Mouse (Mus musculus): ENCODE measurements around the gene Tcn2. TPM values are rescaled to one million over a fixed set of nuclear protein-coding genes. Genes with fewer than 3 reads are reported as not detected.
"Not testable (repeated sequence)": the region's sequence is repeated elsewhere in the genome, so short reads cannot be mapped to it uniquely, and the experiment has no call there.

Gene Tcn2
- polyA plus RNA-seq, 1 experiment from 2014 or later: 233 TPM

- no peak overlapping the region for H3K27ac ChIP-seq
- H3K36me3 ChIP-seq (ENCODE audit: insufficient read depth, low read length): no peaks in the 10 kb centered on the region
- H3K27me3 ChIP-seq (ENCODE audit: insufficient read depth, low read length): no peaks in the 10 kb centered on the region
- TF ChIP-seq CTCF (IDR thresholded peaks at IDR 0.05; ENCODE audit: low read depth): no peak
- 0 out of 2 replicates have a peak, but pooled peaks cover 6% of the 10 kb centered on the region for H3K4me1 ChIP-seq (replicated peaks; ENCODE audit: insufficient read depth, low read length)
- ATAC-seq (replicated peaks; ENCODE audit: low FRiP score, low read depth) (no peak), DNase-seq (ENCODE audit: low spot score) (no peak)
- H3K4me2 ChIP-seq (ENCODE audit: low read length): no peak overlapping the region
- H3K9ac ChIP-seq (ENCODE audit: low read depth, low read length): no peak overlapping the region
- no peaks in the 10 kb centered on the region for H3K9me3 ChIP-seq (replicated peaks; ENCODE audit: low read length)
- 58% methylated on average over 1 of the region's 2 CpGs for WGBS
- no peak overlapping the region for H3K4me3 ChIP-seq (replicated peaks; ENCODE audit: low read depth, low read length)
Observed at GRCm38 (mm10) chr11:3960901-3961300, 28.9 kb upstream of the Tcn2 start.

GRCm38 (mm10) chr11:3955371-3955770 lies 23.4 kb upstream of the Tcn2 start:
- not testable (repeated sequence) for H3K9ac ChIP-seq (ENCODE audit: low read depth, low read length); DNase-seq (ENCODE audit: low spot score); ATAC-seq (replicated peaks; ENCODE audit: low FRiP score, low read depth); H3K4me3 ChIP-seq (replicated peaks; ENCODE audit: low read depth, low read length); H3K9me3 ChIP-seq (replicated peaks; ENCODE audit: low read length); H3K27me3 ChIP-seq (ENCODE audit: insufficient read depth, low read length); H3K27ac ChIP-seq; H3K4me1 ChIP-seq (replicated peaks; ENCODE audit: insufficient read depth, low read length); H3K4me2 ChIP-seq (ENCODE audit: low read length); H3K36me3 ChIP-seq (ENCODE audit: insufficient read depth, low read length)
- 70% methylated on average over 4 of the region's 4 CpGs for WGBS

- DNase-seq (ENCODE audit: low spot score); H3K27ac ChIP-seq; H3K9me3 ChIP-seq (replicated peaks; ENCODE audit: low read length); H3K27me3 ChIP-seq (ENCODE audit: insufficient read depth, low read length); H3K4me2 ChIP-seq (ENCODE audit: low read length); ATAC-seq (replicated peaks; ENCODE audit: low FRiP score, low read depth); H3K36me3 ChIP-seq (ENCODE audit: insufficient read depth, low read length); H3K9ac ChIP-seq (ENCODE audit: low read depth, low read length); H3K4me1 ChIP-seq (replicated peaks; ENCODE audit: insufficient read depth, low read length); H3K4me3 ChIP-seq (replicated peaks; ENCODE audit: low read depth, low read length): not testable (repeated sequence)
- WGBS: 85% methylated on average over 5 of the region's 5 CpGs
Observed at GRCm38 (mm10) chr11:3954876-3955275, 22.9 kb upstream of the Tcn2 start.

GRCm38 (mm10) chr11:3946386-3946785 lies 14.4 kb upstream of the Tcn2 start:
- H3K27me3 ChIP-seq (ENCODE audit: insufficient read depth, low read length): no peaks in the 10 kb centered on the region
- DNase-seq (ENCODE audit: low spot score) (no peak), ATAC-seq (replicated peaks; ENCODE audit: low FRiP score, low read depth) (no peak)
- WGBS: 19% methylated on average over 1 of the region's 1 CpGs
- no peaks in the 10 kb centered on the region for H3K36me3 ChIP-seq (ENCODE audit: insufficient read depth, low read length)
- no peak for TF ChIP-seq CTCF (IDR thresholded peaks at IDR 0.05; ENCODE audit: low read depth)
- no peaks in the 10 kb centered on the region for H3K4me1 ChIP-seq (replicated peaks; ENCODE audit: insufficient read depth, low read length)
- H3K9me3 ChIP-seq (replicated peaks; ENCODE audit: low read length): no peaks in the 10 kb centered on the region
- no peak overlapping the region for H3K4me3 ChIP-seq (replicated peaks; ENCODE audit: low read depth, low read length)
- no peak overlapping the region for H3K4me2 ChIP-seq (ENCODE audit: low read length)
- H3K27ac ChIP-seq: no peak overlapping the region
- H3K9ac ChIP-seq (ENCODE audit: low read depth, low read length): no peak overlapping the region

- Histone ChIP-seq H3K27ac (no peak overlapping the region), H3K4me2 (ENCODE audit: low read length) (no peak overlapping the region), H3K27me3 (ENCODE audit: insufficient read depth, low read length) (no peaks in the 10 kb centered on the region), H3K9ac (ENCODE audit: low read depth, low read length) (no peak overlapping the region), H3K4me1 (replicated peaks; ENCODE audit: insufficient read depth, low read length) (no peaks in the 10 kb centered on the region), H3K36me3 (ENCODE audit: insufficient read depth, low read length) (no peaks in the 10 kb centered on the region), H3K9me3 (replicated peaks; ENCODE audit: low read length) (no peaks in the 10 kb centered on the region), H3K4me3 (replicated peaks; ENCODE audit: low read depth, low read length) (no peak overlapping the region)
- ATAC-seq (replicated peaks; ENCODE audit: low FRiP score, low read depth): no peak
- WGBS: 84% methylated on average over 7 of the region's 7 CpGs
- no peak for TF ChIP-seq CTCF (IDR thresholded peaks at IDR 0.05; ENCODE audit: low read depth)
- DNase-seq (ENCODE audit: low spot score): no peak
Observed at GRCm38 (mm10) chr11:3941371-3941770, 9.4 kb upstream of the Tcn2 start.

GRCm38 (mm10) chr11:3937321-3937874 lies 5.4 kb upstream of the Tcn2 start:
- H3K4me3 ChIP-seq (replicated peaks; ENCODE audit: low read depth, low read length): no peak overlapping the region
- 74% methylated on average over 13 of the region's 13 CpGs for WGBS
- ATAC-seq (replicated peaks; ENCODE audit: low FRiP score, low read depth): peak; percentile 81; the same call in 1 of the 2 replicates
- H3K27ac ChIP-seq: peak overlapping the region; percentile 68
- no peak overlapping the region for H3K4me2 ChIP-seq (ENCODE audit: low read length)
- no peak for TF ChIP-seq CTCF (IDR thresholded peaks at IDR 0.05; ENCODE audit: low read depth)
- H3K9ac ChIP-seq (ENCODE audit: low read depth, low read length): no peak overlapping the region
- no peaks in the 10 kb centered on the region for H3K36me3 ChIP-seq (ENCODE audit: insufficient read depth, low read length)
- no peak for DNase-seq (ENCODE audit: low spot score)
- 0 out of 2 replicates have a peak, but pooled peaks cover under 1% of the 10 kb centered on the region for H3K4me1 ChIP-seq (replicated peaks; ENCODE audit: insufficient read depth, low read length)
- no peaks in the 10 kb centered on the region for H3K27me3 ChIP-seq (ENCODE audit: insufficient read depth, low read length)
- H3K9me3 ChIP-seq (replicated peaks; ENCODE audit: low read length): no peaks in the 10 kb centered on the region

- Histone ChIP-seq H3K4me3 (replicated peaks; ENCODE audit: low read depth, low read length) (no peak overlapping the region), H3K27me3 (ENCODE audit: insufficient read depth, low read length) (no peaks in the 10 kb centered on the region), H3K36me3 (ENCODE audit: insufficient read depth, low read length) (no peaks in the 10 kb centered on the region), H3K4me1 (replicated peaks; ENCODE audit: insufficient read depth, low read length) (0 out of 2 replicates have a peak, but pooled peaks cover 7% of the 10 kb centered on the region), H3K27ac (no peak overlapping the region), H3K9me3 (replicated peaks; ENCODE audit: low read length) (no peaks in the 10 kb centered on the region), H3K9ac (ENCODE audit: low read depth, low read length) (no peak overlapping the region), H3K4me2 (ENCODE audit: low read length) (no peak overlapping the region)
- WGBS: 84% methylated on average over 3 of the region's 3 CpGs
- DNase-seq (ENCODE audit: low spot score) (no peak), ATAC-seq (replicated peaks; ENCODE audit: low FRiP score, low read depth) (no peak)
- TF ChIP-seq CTCF (IDR thresholded peaks at IDR 0.05; ENCODE audit: low read depth): no peak
Observed at GRCm38 (mm10) chr11:3936318-3936717, 4.4 kb upstream of the Tcn2 start.

Data from kidney, postnatal 0 days (tissue).